Mouse (Mus musculus) gastrocnemius, postnatal 36 days (tissue): Measurements from ENCODE around the gene Spint4. TPM values are rescaled to one million over a fixed set of nuclear protein-coding genes. Genes with fewer than 3 reads are reported as not detected.
A peak's percentile ranks its signal among the peaks of the same experiment; 100 is the strongest.
"Not testable (repeated sequence)": the region's sequence is repeated elsewhere in the genome, so short reads cannot be mapped to it uniquely, and the experiment has no call there.

ENCODE experiments used
- DNase-seq, 2 experiments: peaks; one replicate each; pipeline ENCODE4 v3.0.0; 2022
- intact Hi-C: fragments of 180-260 bp; cut with DNase I; formaldehyde crosslinking; loops from one replicate; pipeline ENCODE4 v1.15.1; 2025
- long read RNA-seq, 2 experiments: library from polyadenylated mRNA; stranded (forward); transcript quantifications; one replicate each; pipeline ENCODE4 v2.0.0; 2021
- total RNA-seq, 2 experiments: library from RNA; stranded (reverse); gene quantifications; 2 replicates each; pipeline ENCODE4 v1.2.3; 2021

Spint4 gene
- total RNA-seq, result not detected
- long read RNA-seq, experiment 1, result 0 reads
- long read RNA-seq, experiment 2, result 0 reads

DNA sequence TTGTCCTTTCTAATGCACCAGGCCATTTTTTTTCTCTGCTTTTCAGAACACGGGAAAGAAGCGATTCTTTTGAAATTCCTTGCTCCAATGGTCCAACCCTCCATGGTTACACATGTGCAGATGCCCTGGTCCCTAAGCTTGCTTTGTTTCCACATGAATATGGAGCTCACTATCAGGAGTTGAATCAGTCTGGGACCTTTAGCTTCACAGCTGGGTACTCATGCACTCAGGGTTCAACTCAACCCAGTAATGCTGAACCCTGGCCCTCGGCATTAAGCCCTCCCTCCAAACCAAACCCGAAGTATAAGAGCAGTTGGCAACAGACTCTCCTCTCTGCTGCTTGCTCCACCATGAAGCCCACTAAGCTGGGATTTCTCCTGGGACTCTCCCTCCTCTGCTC is at the start of gene Spint4:
Spint4 (plus strand) TSS at position 301 of the 400 bp plus-strand sequence.
- no peak for DNase-seq
- intact Hi-C loops, result no loop called here

DNA sequence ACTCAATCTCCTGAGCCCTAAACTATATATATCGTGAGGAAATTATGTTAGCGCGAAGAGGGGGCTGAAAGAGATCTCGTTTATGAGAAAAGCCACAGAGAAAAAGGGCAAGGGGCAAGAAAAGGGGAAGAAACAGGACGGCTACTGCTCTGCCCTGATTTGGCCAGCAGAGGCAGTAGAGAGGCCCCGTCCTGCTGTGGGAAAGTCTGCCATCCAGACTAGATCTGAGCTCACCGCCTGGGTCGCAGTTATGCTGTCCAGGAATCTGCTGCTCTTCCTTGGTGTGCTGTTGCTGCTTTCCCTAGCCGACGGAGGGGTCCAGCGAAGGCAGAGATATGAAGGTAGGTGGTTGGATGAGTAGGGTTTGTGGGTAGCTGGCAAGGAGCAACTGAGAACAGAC is 42.4 kb upstream of the Spint4 start, which contains the start of gene Wfdc10:
Wfdc10 (plus strand) TSS at position 189 of the 400 bp plus-strand sequence.
- DNase-seq, result no peak
- intact Hi-C loops, result no loop called here

- no peak for DNase-seq
- intact Hi-C loops, result no loop called here
Observed at GRCm38 (mm10) chr2:164656483-164656882, 41.8 kb upstream of the Spint4 start, which contains the start of gene Wfdc9. Gene Wfdc9 (minus strand): TSS chr2:164656583.

- intact Hi-C loops, result no loop called here
- no peak for DNase-seq
Observed at GRCm38 (mm10) chr2:164664851-164665250, 33.5 kb upstream of the Spint4 start.

DNA sequence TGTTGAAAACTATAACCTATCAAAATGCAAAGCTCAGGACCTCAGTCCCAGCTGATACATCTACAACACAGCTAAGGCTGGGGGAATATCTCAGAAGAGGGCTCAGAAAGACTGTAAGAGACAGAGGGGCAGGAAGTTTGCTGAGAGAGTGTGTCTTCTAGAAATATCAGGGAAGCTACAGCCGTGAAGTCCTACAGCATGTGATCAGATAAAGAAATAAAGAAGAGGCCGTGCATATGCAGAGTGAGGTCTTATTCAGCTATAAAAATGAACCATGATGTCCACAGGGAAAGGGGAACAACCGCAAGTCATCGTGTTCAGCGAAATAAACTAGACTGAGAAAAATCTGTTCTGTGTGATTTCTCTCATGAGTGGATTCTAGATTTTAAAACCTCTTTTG is 28.0 kb upstream of the Spint4 start:
- DNase-seq, result no peak
- intact Hi-C loops, result no loop called here

DNA sequence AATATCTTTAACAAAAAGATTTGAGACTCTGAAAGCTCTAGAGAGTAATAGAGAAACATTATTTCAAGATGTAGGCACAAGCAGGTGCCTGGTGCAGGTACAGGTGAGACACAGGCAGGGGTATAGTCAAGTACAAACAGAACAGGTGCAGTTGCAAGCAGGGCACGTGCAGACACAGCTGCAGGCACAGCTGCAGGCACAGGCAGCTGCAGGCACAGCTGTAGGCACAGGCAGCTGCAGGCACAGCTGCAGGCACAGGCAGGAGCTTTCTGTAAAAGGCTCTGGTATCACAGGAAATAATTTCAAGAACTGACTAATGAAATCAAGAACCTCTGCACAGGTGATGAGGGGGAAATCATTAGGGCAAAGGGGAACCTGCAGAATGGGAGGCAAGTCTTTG is 27.4 kb upstream of the Spint4 start:
- no peak for DNase-seq
- intact Hi-C loops, result no loop called here

DNA sequence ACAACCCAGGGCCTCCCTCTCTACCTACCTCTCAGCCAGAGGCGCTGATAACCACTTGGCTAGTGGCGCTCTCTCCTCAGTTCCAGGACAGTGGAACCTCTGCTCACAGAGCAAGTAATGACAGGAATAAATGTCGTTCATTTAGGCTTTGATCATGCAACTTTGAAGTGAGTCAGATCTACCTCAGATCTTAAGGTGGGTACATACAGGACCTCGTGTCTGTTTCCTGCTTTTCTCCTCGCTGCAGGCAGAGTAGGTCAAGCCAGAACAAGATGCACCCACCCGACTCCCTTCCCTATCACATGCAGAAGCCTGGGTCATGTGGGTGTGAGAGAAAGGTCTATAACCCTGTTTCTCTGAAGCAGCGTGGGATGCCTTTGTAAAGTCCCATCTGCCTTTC is 24.3 kb upstream of the Spint4 start, which contains the start of gene Wfdc11:
Wfdc11 (minus strand) TSS at position 101 of the 400 bp plus-strand sequence.
- intact Hi-C loops, result no loop called here
- no peak for DNase-seq

- intact Hi-C loops, result loop anchor here (5.0 kb wide), 1 partner anchor 121 kb away; no protein-coding TSS in a partner anchor
Observed at GRCm38 (mm10) chr2:164676103-164676502, 22.2 kb upstream of the Spint4 start.

GRCm38 (mm10) chr2:164676916-164677685 is 21.2 kb upstream of the Spint4 start:
- no peak for DNase-seq
- intact Hi-C loops, result loop anchor here (5.0 kb wide), 1 partner anchor 120 kb away; no protein-coding TSS in a partner anchor

More at GRCm38 (mm10) chr2:164676103-164676502, 22.2 kb upstream of the Spint4 start:
- no peak for DNase-seq

- DNase-seq, result peak; percentile 41 to 42
- intact Hi-C loops, result loop anchor here (2.0 to 5.0 kb wide), 2 partner anchors 46 to 118 kb away; no protein-coding TSS in a partner anchor
Observed at GRCm38 (mm10) chr2:164678848-164679625, 19.3 kb upstream of the Spint4 start.

DNA sequence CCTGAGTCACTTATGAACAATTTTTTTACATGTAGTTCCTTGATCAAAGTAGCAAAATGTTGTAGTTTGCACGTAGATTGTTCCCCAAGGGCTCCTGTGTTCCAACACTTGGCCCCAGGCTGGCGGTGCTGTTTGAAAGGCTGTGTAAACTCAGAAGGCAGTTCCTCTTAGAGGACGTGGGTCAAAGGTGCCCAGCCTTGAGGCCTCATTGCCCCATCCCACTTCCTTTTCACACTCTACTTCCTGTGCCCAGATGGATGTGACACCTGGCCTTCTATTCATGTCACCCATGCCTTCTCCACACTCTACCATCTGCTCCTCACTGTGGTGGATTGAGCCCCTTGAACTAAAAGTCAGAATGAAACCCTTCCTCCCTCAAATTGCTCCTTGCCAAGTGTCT is 18.4 kb upstream of the Spint4 start:
- no peak for DNase-seq
- intact Hi-C loops, result loop anchor here (2.0 to 5.0 kb wide), 2 partner anchors 45 to 117 kb away; no protein-coding TSS in a partner anchor

- DNase-seq, result no peak
- intact Hi-C loops, result no loop called here
Observed at GRCm38 (mm10) chr2:164684807-164685206, 13.5 kb upstream of the Spint4 start, which contains the start of gene Wfdc13. Gene Wfdc13 (plus strand): TSS chr2:164685107.

- no peak for DNase-seq
- intact Hi-C loops, result no loop called here
Observed at GRCm38 (mm10) chr2:164700959-164701358, 2.7 kb downstream of the Spint4 start.

- intact Hi-C loops, result no loop called here
- no peak for DNase-seq
Observed at GRCm38 (mm10) chr2:164701761-164702160, 3.5 kb downstream of the Spint4 start.

DNA sequence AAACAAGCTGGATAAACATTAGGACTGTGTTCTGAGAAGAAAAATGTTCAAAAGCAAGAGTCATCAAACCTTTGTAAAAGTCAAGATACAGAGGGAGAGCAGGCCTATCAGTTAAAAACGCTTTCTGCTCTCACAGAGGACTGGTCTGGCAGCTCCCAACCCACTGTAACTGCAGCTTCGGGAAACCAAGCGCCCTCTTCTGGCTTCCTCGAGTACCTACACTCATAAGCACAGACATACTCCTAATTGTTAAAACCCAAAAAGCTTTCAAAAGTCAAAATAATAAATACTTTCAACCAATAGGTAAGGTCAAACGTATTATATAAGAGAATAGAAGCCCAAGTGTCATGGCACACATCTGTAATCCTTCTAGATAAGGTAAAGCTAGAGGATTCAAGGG is 5.9 kb downstream of the Spint4 start:
- DNase-seq, result no peak
- intact Hi-C loops, result no loop called here

GRCm38 (mm10) chr2:164705328-164705727 is 7.0 kb downstream of the Spint4 start:
- no peak for DNase-seq
- intact Hi-C loops, result no loop called here

DNA sequence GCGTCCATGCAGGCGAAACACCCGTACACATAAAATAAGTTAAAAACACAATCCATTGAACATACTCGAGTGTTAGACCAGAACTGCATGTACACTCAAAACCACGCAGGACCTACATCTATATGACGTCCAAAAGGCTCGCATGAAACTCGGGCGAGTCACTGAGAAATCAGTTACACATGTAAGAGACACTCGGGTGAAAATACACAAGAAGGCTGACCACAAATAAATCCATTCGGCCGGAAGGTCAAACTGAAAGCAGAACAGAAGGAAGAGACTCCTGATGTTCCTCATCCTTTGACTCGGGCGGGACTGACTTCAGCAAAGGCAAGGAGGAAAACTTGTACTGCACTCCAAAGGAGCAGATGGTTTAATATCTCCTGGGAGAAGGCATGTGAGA is 7.7 kb downstream of the Spint4 start:
- intact Hi-C loops, result no loop called here

DNA sequence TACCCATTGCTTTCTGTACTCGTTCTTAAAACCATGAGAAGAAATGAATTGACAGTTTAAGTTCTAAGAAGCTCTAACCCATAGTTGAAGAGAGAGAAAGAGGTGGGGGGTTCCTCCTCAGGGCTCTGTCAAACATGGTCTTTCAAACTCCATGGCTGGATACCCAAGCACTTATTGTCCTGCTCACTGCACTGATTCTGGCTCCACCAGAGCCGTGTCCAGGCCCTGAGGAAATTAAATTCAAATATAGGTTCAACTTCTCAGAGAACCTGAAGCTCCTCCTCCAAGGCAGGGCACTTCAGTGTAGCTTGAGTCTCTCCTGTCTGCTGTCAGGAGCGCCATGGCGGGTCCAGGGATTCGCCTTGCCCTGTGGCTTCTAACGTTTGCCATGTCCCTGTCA is 16.7 kb downstream of the Spint4 start, which contains the start of gene Spint5:
Spint5 (plus strand) TSS at position 301 of the 400 bp plus-strand sequence.
- intact Hi-C loops, result no loop called here
- DNase-seq, result no peak

More for the DNA sequence above, 7.7 kb downstream of the Spint4 start:
- DNase-seq, result no peak

DNA sequence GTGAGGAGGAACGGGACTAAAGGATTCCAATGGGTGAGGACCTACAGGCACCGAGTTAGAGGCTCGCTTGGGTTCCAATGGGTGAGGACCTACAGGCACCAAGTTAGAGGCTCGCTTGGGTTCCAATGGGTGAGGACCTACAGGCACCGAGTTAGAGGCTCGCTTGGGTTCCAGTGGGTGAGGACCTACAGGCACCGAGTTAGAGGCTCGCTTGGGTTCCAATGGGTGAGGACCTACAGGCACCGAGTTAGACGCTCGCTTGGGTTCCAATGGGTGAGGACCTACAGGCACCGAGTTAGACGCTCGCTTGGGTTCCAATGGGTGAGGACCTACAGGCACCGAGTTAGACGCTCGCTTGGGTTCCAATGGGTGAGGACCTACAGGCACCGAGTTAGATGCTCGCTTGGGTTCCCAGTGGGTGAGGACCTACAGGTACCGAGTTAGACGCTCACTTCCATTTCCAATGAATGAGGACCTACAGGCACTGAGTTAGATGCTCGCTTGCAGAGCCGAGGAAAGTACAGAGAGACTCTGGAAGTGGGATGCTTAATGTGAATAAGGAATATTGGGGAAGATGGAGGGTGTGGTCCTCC is 18.0 kb downstream of the Spint4 start:
- intact Hi-C loops, DNase-seq: not testable (repeated sequence)

DNA sequence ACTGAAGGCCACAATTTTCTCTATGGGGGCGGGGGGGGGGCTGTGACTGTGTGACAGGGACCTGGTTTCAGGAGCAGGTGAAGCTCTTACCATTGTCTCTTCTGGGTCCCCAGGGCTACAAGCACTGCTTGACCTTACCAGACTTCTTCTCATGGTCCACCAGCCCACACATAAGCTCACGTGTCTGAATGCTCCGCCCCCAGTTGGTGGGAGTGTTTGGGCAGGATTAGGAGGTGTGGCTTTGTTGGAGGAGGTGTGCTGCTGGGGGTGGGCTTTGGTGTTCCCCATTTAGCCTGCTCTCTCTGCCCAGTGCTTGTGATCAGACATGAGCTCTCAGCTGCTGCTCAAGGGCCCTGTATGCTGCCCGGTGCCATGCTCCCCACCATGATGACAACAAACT is 25.0 kb downstream of the Spint4 start:
- no peak for DNase-seq
- intact Hi-C loops, result no loop called here
